Mouse (Mus musculus) limb, embryonic 12.5 days (tissue): ENCODE measurements around the gene Tab1. TPM values are rescaled to one million over a fixed set of nuclear protein-coding genes. Genes with fewer than 3 reads are reported as not detected.

Source experiments
- ATAC-seq: fragments of 200-750 bp; cut with Nextera tagmentation; 2 replicates; pipeline ENCODE4 v1.8.0; 2017; ENCODE audit warnings: low read depth, moderate TSS enrichment; ENCODE audit not compliant: insufficient number of reproducible peaks, insufficient read depth, low FRiP score, low TSS enrichment
- H3K27ac ChIP-seq: fragments of 300-500 bp; sonication (generic); 2 replicates; pipeline ENCODE4 v1.5.1; 2016; ENCODE audit warnings: mild to moderate bottlenecking, moderate library complexity
- H3K27me3 ChIP-seq: fragments of 300-500 bp; sonication (generic); 2 replicates; pipeline ENCODE4 v1.6.1; 2016; ENCODE audit warnings: mild to moderate bottlenecking, moderate library complexity
- H3K36me3 ChIP-seq: fragments of 300-500 bp; sonication (generic); 2 replicates; pipeline ENCODE4 v1.6.1; 2016; ENCODE audit warnings: mild to moderate bottlenecking, moderate library complexity
- H3K4me1 ChIP-seq: fragments of 300-500 bp; sonication (generic); replicated peaks from 2 replicates; pipeline ENCODE4 v1.6.1; 2016
- H3K4me2 ChIP-seq: fragments of 300-500 bp; sonication (generic); 2 replicates; pipeline ENCODE4 v1.6.1; 2016; ENCODE audit warnings: mild to moderate bottlenecking, moderate library complexity
- H3K4me3 ChIP-seq: fragments of 300-500 bp; sonication (generic); replicated peaks from 2 replicates; pipeline ENCODE4 v1.5.1; 2016; ENCODE audit warnings: mild to moderate bottlenecking
- H3K9ac ChIP-seq: fragments of 300-500 bp; sonication (generic); replicated peaks from 2 replicates; pipeline ENCODE4 v1.6.1; 2016; ENCODE audit warnings: mild to moderate bottlenecking, moderate library complexity
- H3K9me3 ChIP-seq: fragments of 300-500 bp; sonication (generic); 2 replicates; pipeline ENCODE4 v1.6.1; 2016; ENCODE audit warnings: mild to moderate bottlenecking, moderate library complexity
- WGBS: fragments of 180-500 bp; shearing (Covaris S2); methylation state at CpG from one replicate; pipeline ENCODE4 v1.1.7; 2016; 5-methylcytosine and 5-hydroxymethylcytosine counted together
- polyA plus RNA-seq: library from polyadenylated mRNA; unstranded; fragments of >200 nt; fragmentation: Nextera tagmentation; extraction: Ambion mirVana; gene quantifications from 2 replicates; pipeline ENCODE4 v1.2.1, GENCODE M21; 2016

Gene Tab1
- polyA plus RNA-seq, 1 experiment from 2014 or later, result 49.2 TPM

DNA sequence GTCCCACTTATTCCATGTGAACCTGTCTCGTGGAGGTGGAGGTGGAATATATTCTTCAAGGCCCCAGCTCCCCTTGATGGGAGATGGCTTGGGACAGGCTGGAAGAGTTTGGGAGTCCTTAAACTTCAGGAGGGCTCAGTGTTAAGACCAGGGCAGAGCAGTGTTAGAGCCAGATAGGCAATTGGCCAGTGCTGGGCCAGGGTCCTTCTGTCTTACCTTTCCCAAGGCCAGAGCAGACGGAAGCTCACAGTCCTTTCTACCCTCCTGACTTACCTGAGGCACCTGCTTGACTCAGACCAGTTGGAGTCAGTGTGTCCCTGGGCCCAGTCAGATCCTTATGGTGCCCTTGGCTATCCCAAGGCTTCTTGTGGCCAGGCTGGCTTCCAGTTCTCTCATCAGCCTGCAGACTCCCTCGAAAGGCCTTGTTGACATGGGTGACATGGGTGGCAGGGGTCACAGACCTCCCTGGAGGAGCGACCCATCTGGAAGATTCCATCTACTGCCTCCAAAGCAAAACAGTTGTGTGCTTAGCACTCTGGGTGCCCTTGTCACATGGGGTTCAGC is 29.6 kb downstream of the Tab1 start:
- H3K4me2 ChIP-seq, result no peak overlapping the region
- no peaks in the 10 kb centered on the region for H3K27me3 ChIP-seq
- H3K4me1 ChIP-seq, result peaks cover 22% of the 10 kb centered on the region
- H3K9ac ChIP-seq, result no peak overlapping the region
- no peak overlapping the region for H3K4me3 ChIP-seq
- H3K27ac ChIP-seq, result no peak overlapping the region
- peaks cover 68% of the 10 kb centered on the region for H3K36me3 ChIP-seq
- H3K9me3 ChIP-seq, result no peaks in the 10 kb centered on the region
- no peak for ATAC-seq
- WGBS, result 81% methylated on average over 4 of the region's 4 CpGs

DNA sequence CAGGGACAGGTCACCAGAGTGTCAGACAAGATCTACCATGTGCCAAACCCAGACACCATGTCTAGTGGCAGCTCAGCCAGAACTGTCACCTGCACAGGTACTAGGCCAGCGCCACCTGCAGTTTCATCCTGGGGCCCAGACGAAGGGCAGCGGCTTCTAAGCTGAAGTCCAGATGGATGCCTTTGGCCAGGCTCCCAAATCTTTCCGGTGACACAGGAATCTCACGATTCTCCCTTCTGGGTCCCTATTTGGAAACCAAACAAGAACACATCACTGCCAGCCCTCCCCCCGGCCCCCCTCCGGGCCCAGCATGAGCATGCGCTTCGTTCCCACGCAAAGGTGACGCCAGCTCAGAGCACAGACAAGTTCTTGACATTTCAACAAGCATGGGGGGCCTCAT is 30.3 kb downstream of the Tab1 start:
- H3K4me1 ChIP-seq, result peaks cover 19% of the 10 kb centered on the region
- no peak overlapping the region for H3K4me2 ChIP-seq
- WGBS, result 86% methylated on average over 11 of the region's 11 CpGs
- no peak overlapping the region for H3K4me3 ChIP-seq
- H3K27me3 ChIP-seq, result no peaks in the 10 kb centered on the region
- H3K27ac ChIP-seq, result no peak overlapping the region
- H3K9me3 ChIP-seq, result no peaks in the 10 kb centered on the region
- ATAC-seq, result no peak
- peaks cover 60% of the 10 kb centered on the region for H3K36me3 ChIP-seq
- H3K9ac ChIP-seq, result no peak overlapping the region

DNA sequence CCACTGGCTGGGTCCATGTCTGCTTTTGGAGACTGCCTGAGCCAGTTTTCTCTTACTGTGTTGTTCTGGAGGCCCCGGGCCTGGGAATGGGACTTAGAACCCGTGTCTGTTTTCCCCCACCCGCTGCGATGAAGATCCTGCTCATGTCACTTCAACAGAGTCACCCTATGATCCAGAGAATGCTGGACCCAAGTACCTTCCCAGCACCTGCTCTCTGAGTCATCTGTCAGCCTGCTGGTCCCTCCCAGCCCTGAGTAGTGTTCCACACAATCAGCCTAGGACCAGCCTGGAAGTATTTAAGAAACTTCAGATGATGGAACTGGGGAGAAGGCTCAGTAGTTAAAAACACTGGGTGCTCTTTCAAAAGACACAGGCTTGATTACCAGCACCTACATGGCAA is 30.8 kb downstream of the Tab1 start:
- Histone ChIP-seq H3K4me2 (no peak overlapping the region), H3K4me1 (peaks cover 15% of the 10 kb centered on the region), H3K27me3 (no peaks in the 10 kb centered on the region), H3K36me3 (peaks cover 56% of the 10 kb centered on the region), H3K27ac (no peak overlapping the region), H3K9ac (no peak overlapping the region), H3K9me3 (no peaks in the 10 kb centered on the region), H3K4me3 (no peak overlapping the region)
- 89% methylated on average over 4 of the region's 4 CpGs for WGBS
- ATAC-seq, result no peak

DNA sequence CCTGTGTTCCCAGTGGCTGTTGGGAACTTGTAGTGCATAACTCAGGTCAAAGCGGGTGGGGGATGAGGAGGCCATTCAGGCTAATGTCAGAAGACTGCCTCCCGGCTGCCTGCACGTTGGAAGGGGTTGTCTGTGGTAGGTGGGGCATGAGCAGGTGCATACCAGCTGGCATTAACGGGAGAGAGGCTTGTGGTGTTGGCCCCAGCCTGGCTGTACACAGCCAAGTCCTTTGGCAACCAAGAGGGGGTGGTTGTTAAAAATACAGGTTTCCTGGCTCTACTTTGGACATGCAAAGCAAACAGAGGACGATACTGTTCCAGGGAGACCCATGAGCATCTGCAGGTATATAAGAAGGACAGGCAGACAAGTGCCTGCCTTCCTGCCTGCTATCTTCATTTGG is 32.5 kb downstream of the Tab1 start:
- Histone ChIP-seq H3K4me3 (no peak overlapping the region), H3K27me3 (no peaks in the 10 kb centered on the region), H3K9me3 (no peaks in the 10 kb centered on the region), H3K4me2 (no peak overlapping the region), H3K36me3 (peaks cover 39% of the 10 kb centered on the region), H3K4me1 (no peaks in the 10 kb centered on the region; the same call in 1 of the 2 replicates), H3K9ac (no peak overlapping the region), H3K27ac (no peak overlapping the region)
- ATAC-seq, result no peak
- 60% methylated on average over 5 of the region's 5 CpGs for WGBS

DNA sequence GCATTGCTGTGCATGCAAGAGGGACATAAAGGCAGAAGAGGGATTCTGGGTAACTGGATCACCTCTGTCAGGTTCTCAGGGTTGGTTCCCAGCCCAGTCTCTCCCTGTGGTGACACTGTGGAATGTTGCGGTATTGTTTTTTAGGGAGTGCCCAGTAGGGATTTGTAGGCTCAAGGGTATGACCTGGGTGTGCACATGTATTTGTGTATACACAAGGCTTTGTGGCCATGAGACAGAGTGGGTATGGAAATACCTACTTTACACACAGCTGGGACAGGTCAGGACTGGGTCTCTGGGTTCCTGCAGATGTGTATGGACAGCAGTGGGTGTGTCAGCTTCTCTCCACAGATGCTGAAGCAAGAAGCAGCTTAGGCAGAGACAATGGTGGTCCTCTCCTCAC is 36.6 kb downstream of the Tab1 start:
- Histone ChIP-seq H3K9ac (no peak overlapping the region), H3K36me3 (no peaks in the 10 kb centered on the region), H3K4me2 (no peak overlapping the region), H3K27me3 (no peaks in the 10 kb centered on the region), H3K4me3 (no peak overlapping the region), H3K4me1 (peaks cover 19% of the 10 kb centered on the region), H3K27ac (no peak overlapping the region), H3K9me3 (no peaks in the 10 kb centered on the region)
- ATAC-seq, result no peak
- 90% methylated on average over 1 of the region's 1 CpGs for whole genome bisulfite sequencing

DNA sequence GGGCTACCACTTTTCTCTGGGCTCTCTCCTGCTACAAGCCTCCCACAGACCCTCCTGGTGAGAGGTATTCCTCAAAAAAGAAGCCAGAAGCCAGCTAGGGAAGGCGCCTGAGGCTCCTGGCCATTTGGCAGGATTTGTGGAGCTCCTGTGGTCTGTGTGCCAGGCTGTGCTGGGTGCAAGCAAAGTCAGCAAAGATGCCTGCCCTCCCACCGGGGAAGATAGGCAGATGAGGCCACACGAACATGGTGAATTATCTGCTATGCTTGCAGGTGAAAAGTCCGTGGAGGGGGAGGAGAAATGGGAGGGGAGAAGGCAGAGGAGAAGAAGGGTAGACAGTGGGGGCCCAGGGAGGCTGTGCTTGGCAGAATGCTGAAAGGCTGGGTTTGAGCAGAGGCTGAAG is 37.4 kb downstream of the Tab1 start:
- no peak overlapping the region for H3K4me2 ChIP-seq
- peaks cover 28% of the 10 kb centered on the region for H3K4me1 ChIP-seq
- no peaks in the 10 kb centered on the region for H3K36me3 ChIP-seq
- no peak for ATAC-seq
- H3K4me3 ChIP-seq, result no peak overlapping the region
- no peaks in the 10 kb centered on the region for H3K27me3 ChIP-seq
- no peak overlapping the region for H3K9ac ChIP-seq
- no peaks in the 10 kb centered on the region for H3K9me3 ChIP-seq
- 0 out of 2 replicates have a peak overlapping the region, but pooled peaks have one; percentile 23 for H3K27ac ChIP-seq
- WGBS, result 53% methylated on average over 4 of the region's 4 CpGs

DNA sequence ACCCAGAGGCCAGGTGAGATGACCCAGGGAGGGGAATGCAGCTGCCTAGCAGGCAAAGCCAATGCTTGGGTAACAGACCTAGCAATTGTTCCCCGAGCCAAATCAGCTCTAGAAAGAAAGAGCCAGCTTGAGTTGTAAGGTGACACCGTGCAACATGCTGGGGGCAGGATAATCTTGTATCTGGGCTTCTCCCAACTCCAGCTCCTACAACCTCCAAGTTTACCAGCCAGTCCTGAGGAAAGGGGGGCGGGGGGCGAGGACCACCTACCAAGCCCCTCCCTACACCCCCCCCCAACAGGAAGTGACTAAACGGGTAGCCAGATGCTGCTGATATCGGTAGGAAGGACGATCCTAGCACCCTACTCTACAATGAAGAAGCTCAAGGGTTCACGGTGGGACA is 38.4 kb downstream of the Tab1 start:
- 3% methylated on average over 8 of the region's 8 CpGs for WGBS
- Histone ChIP-seq H3K27ac (peak overlapping the region; percentile 53; the same call in 1 of the 2 replicates), H3K4me2 (peak overlapping the region; percentile 40), H3K36me3 (no peaks in the 10 kb centered on the region), H3K4me1 (peaks cover 35% of the 10 kb centered on the region), H3K9me3 (no peaks in the 10 kb centered on the region), H3K9ac (0 out of 2 replicates have a peak overlapping the region, but pooled peaks have one; percentile 18), H3K4me3 (peak overlapping the region; percentile 3; the same call in 1 of the 2 replicates), H3K27me3 (no peaks in the 10 kb centered on the region)
- ATAC-seq, result no peak

DNA sequence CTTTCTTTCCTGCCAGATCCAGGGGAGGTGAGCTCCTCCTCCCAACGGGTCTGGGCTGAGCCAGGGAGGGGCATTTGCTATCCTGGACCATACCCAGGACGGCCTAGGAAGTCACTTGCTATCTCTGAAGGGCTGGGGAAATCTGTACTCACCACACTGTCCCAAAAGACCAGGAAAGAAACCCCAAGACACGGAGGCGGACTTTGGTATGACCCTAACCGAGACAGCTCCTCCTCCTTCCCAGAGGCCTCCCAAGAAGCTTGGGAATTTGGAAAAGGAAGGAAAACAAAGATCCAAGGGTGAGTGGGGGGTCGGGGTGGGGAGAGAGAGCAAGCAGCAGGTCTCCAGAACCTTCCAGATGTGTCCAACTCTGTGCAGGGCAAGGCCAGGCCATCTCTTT is 38.9 kb downstream of the Tab1 start:
- 22% methylated on average over 6 of the region's 6 CpGs for WGBS
- Histone ChIP-seq H3K4me1 (peaks cover 35% of the 10 kb centered on the region), H3K4me2 (peak overlapping the region; percentile 40), H3K27me3 (no peaks in the 10 kb centered on the region), H3K27ac (0 out of 2 replicates have a peak overlapping the region, but pooled peaks have one; percentile 53), H3K9ac (0 out of 2 replicates have a peak overlapping the region, but pooled peaks have one; percentile 18), H3K4me3 (peak overlapping the region; percentile 3; the same call in 1 of the 2 replicates), H3K9me3 (no peaks in the 10 kb centered on the region), H3K36me3 (no peaks in the 10 kb centered on the region)
- ATAC-seq, result no peak

DNA sequence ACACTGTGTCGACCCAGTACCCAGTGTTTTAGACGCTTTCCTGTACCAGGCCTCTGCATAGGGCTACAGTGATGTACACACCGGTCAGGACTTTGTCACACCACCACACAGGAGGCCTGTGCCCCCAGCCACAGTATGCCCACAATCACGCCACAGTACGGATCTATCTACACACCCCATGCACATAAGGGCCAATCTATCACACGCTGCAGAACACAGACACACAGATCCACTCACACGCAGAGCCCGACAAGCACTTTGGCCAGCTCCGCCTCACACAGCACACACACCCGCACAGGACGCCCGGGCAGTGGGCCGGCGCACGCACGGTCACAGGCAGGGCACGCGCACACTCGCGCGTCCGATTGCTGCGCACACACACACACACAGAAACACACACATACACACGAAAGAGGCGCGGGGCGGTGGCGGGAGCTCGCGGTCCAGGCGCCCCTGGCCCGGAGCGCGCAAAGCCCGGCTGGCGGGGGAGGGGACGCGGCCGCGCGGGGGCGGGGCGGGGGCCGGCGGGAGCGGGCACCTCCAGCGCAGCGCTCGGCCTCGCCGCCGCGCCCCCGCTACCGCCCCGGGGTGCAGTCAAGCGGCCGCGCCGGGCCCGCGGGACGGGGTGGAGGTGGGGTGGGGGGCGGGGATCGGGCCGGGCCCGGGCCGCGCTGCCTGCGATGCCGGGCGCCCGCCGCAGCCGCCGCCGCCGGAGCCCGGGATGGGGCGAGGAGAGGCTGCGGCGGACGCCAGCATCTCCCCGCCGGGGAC is 40.3 kb downstream of the Tab1 start, which contains the start of gene Mgat3:
Gene Mgat3, plus strand, starts transcription at position 721 of the 771 bp plus-strand sequence.
- H3K4me1 ChIP-seq, result peaks cover 35% of the 10 kb centered on the region
- no peaks in the 10 kb centered on the region for H3K27me3 ChIP-seq
- peak within 1 kb of the TSS; percentile 89 for H3K27ac ChIP-seq
- no peaks in the 10 kb centered on the region for H3K9me3 ChIP-seq
- WGBS, result 6% methylated on average over 32 of the region's 85 CpGs
- peak within 1 kb of the TSS; percentile 97 for H3K9ac ChIP-seq
- H3K4me3 ChIP-seq, result peak within 1 kb of the TSS; percentile 97
- H3K36me3 ChIP-seq, result no peaks in the 10 kb centered on the region
- peak; percentile 44 for ATAC-seq
- peak within 1 kb of the TSS; percentile 87 for H3K4me2 ChIP-seq

DNA sequence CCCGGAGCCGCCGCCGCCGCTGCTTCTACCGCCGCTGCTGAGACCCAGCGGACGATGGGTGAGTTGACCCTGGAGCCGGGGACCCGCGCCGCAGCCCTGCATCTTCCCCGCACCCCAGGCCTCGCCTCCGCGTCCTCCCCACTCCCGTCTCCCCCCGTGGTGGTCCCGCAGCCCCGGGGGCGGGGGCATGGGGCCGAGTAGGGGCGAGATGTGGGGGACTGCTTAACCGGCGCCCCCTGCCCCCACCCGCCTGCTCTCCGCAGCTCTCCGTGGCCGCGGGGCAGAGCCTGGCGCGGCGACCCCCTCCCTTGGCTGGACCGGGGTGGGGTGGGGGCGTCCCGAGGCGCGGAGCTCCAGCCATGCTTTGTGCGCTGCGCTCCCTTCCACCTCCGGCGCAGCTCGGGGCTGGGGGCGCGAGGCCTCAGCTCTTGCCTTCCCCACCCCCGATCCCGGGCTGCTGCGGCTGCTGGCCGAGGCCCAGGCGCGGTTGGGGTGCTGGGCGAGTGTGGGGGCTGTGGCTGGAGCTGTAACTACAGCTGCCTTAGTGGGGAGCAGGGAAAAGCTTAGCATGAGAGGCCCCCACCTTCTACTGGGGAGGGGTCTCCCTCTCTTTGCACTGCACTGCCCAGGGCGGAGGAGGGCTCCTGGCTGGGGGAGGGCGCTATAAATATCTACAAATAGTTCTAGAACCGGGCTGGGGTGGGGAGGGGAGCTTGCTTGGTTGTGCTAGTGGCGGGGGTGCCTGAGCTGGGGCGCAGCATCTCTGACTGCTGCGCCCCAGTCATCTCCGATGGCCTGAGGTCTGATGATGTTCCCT is 41.1 kb downstream of the Tab1 start:
- Histone ChIP-seq H3K4me1 (peaks cover 35% of the 10 kb centered on the region), H3K27me3 (no peaks in the 10 kb centered on the region), H3K4me3 (peak overlapping the region; percentile 97), H3K36me3 (no peaks in the 10 kb centered on the region), H3K9ac (peak overlapping the region; percentile 97), H3K27ac (peak overlapping the region; percentile 89), H3K4me2 (peak overlapping the region; percentile 87), H3K9me3 (no peaks in the 10 kb centered on the region)
- WGBS, result under 1% methylated on average over 59 of the region's 60 CpGs
- peak; percentile 50 for ATAC-seq

DNA sequence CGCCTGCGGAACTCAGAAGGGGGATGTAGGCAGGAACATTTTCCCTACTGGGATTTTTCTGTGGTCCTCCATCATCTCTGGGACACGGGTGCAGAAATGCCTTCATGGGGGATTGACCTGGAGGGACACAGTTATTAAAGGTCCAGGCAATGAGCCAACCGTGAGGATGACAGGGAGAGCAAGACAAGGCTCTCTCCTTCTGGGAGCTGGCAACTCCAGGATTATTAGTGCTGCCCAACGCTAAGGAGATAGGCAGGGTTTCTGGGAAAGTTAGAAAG is 41.6 kb downstream of the Tab1 start:
- Histone ChIP-seq H3K36me3 (no peaks in the 10 kb centered on the region), H3K9ac (peak overlapping the region; percentile 97), H3K27me3 (no peaks in the 10 kb centered on the region), H3K4me1 (peaks cover 36% of the 10 kb centered on the region), H3K4me3 (peak overlapping the region; percentile 97), H3K4me2 (peak overlapping the region; percentile 87), H3K27ac (peak overlapping the region; percentile 89; the same call in 1 of the 2 replicates), H3K9me3 (no peaks in the 10 kb centered on the region)
- ATAC-seq, result no peak
- 3% methylated on average over 5 of the region's 5 CpGs for WGBS
